8 mouse cellular contexts compared by ENCODE assay signal in genomic region chr19:38042261-38042722, GRCm38 (mm10). TPM values are rescaled to one million over a fixed set of nuclear protein-coding genes. Genes with fewer than 3 reads are reported as not detected.
DNase-seq lines count a peak whose midpoint lies in the region; ATAC-seq and TF ChIP-seq lines count a peak whose summit lies in the region.

No protein-coding gene starts in this region.

- H3K4me1 ChIP-seq in forebrain, embryonic 13.5 days = peaks cover 19% of the 10 kb centered on the region
- peaks cover 10% of the 10 kb centered on the region for H3K4me1 ChIP-seq in forebrain, embryonic 12.5 days
- H3K4me1 ChIP-seq in bone marrow macrophage, adult 2 months (ENCODE audit: control insufficient read depth, insufficient read depth, low read length) = peaks cover 11% of the 10 kb centered on the region
- H3K4me1 ChIP-seq in heart, embryonic 15.5 days (replicated peaks) = peaks cover 9% of the 10 kb centered on the region
- H3K4me1 ChIP-seq in neural tube, embryonic 14.5 days (ENCODE audit: control insufficient read depth, insufficient read depth, low read length) = no peaks in the 10 kb centered on the region

- 39% methylated on average over 5 of the region's 5 CpGs for WGBS in forebrain, embryonic 13.5 days
- WGBS in forebrain, embryonic 12.5 days = 53% methylated on average over 5 of the region's 5 CpGs
- 7% methylated on average over 5 of the region's 5 CpGs for WGBS in heart, embryonic 15.5 days
- WGBS in neural tube, embryonic 14.5 days = 31% methylated on average over 5 of the region's 5 CpGs

- no peak overlapping the region for H3K27ac ChIP-seq in forebrain, embryonic 13.5 days
- no peak overlapping the region for H3K27ac ChIP-seq in forebrain, embryonic 12.5 days
- peak overlapping the region; percentile 78 for H3K27ac ChIP-seq in bone marrow macrophage, adult 2 months (ENCODE audit: insufficient read depth, low read depth, low read length)
- peak overlapping the region; percentile 68 for H3K27ac ChIP-seq in heart, embryonic 15.5 days
- no peak overlapping the region for H3K27ac ChIP-seq in neural tube, embryonic 14.5 days (ENCODE audit: low read depth, low read length)

- peaks cover 31% of the 10 kb centered on the region for H3K27me3 ChIP-seq in forebrain, embryonic 13.5 days
- H3K27me3 ChIP-seq in forebrain, embryonic 12.5 days = peaks cover 43% of the 10 kb centered on the region
- H3K27me3 ChIP-seq in heart, embryonic 15.5 days = 0 out of 2 replicates have a peak, but pooled peaks cover 9% of the 10 kb centered on the region
- H3K27me3 ChIP-seq in neural tube, embryonic 14.5 days (ENCODE audit: control insufficient read depth, insufficient read depth, low read length) = peaks cover 9% of the 10 kb centered on the region; the same call in 1 of the 2 replicates

- no peaks in the 10 kb centered on the region for H3K9me3 ChIP-seq in forebrain, embryonic 13.5 days (replicated peaks)
- no peaks in the 10 kb centered on the region; the same call in 1 of the 2 replicates for H3K9me3 ChIP-seq in forebrain, embryonic 12.5 days
- H3K9me3 ChIP-seq in heart, embryonic 15.5 days (replicated peaks) = no peaks in the 10 kb centered on the region
- H3K9me3 ChIP-seq in neural tube, embryonic 14.5 days (ENCODE audit: control insufficient read depth, low read length) = no peaks in the 10 kb centered on the region

- no peak overlapping the region for H3K9ac ChIP-seq in forebrain, embryonic 13.5 days
- H3K9ac ChIP-seq in forebrain, embryonic 12.5 days = no peak overlapping the region
- H3K9ac ChIP-seq in heart, embryonic 15.5 days = peak overlapping the region; percentile 36; the same call in 1 of the 2 replicates
- H3K9ac ChIP-seq in neural tube, embryonic 14.5 days (replicated peaks; ENCODE audit: low read depth, low read length) = no peak overlapping the region

- peak; percentile 72 for DNase-seq in kidney, postnatal 14 days
- no peak for DNase-seq in cerebellum, adult 9-11 months
- no peak for DNase-seq in urinary bladder, postnatal 14 days (ENCODE audit: low spot score)

- H3K4me2 ChIP-seq in forebrain, embryonic 13.5 days = no peak overlapping the region
- no peak overlapping the region for H3K4me2 ChIP-seq in forebrain, embryonic 12.5 days
- H3K4me2 ChIP-seq in heart, embryonic 15.5 days = peak overlapping the region; percentile 92
- H3K4me2 ChIP-seq in neural tube, embryonic 14.5 days (ENCODE audit: low read depth, low read length) = peak overlapping the region; percentile 44; the same call in 1 of the 2 replicates

- 0 out of 2 replicates have a peak, but pooled peaks have one; percentile 43 for ATAC-seq in forebrain, embryonic 13.5 days
- no peak for ATAC-seq in forebrain, embryonic 12.5 days (ENCODE audit: low FRiP score)
- ATAC-seq in heart, embryonic 15.5 days (replicated peaks; ENCODE audit: insufficient number of reproducible peaks, insufficient read depth, low FRiP score, low read depth) = peak; percentile 73
- no peak; the same call in 1 of the 2 replicates for ATAC-seq in neural tube, embryonic 14.5 days (ENCODE audit: low read depth)

- TF ChIP-seq POLR2A in bone marrow macrophage, adult 2 months (IDR thresholded peaks at IDR 0.05; ENCODE audit: borderline replicate concordance, low read depth, low read length) = no peak

- no peak for TF ChIP-seq CTCF in bone marrow macrophage, adult 2 months (IDR thresholded peaks at IDR 0.05; ENCODE audit: low read depth, low read length)

- no peak overlapping the region for H3K4me3 ChIP-seq in forebrain, embryonic 13.5 days
- H3K4me3 ChIP-seq in forebrain, embryonic 12.5 days (replicated peaks) = no peak overlapping the region
- peak overlapping the region; percentile 86 for H3K4me3 ChIP-seq in bone marrow macrophage, adult 2 months (ENCODE audit: insufficient read depth, low read length)
- peak overlapping the region; percentile 54 for H3K4me3 ChIP-seq in heart, embryonic 15.5 days
- no peak overlapping the region for H3K4me3 ChIP-seq in neural tube, embryonic 14.5 days (ENCODE audit: low read depth, low read length)

- H3K36me3 ChIP-seq in forebrain, embryonic 13.5 days (ENCODE audit: poor library complexity, severe bottlenecking) = no peaks in the 10 kb centered on the region
- H3K36me3 ChIP-seq in forebrain, embryonic 12.5 days (replicated peaks) = no peaks in the 10 kb centered on the region
- H3K36me3 ChIP-seq in heart, embryonic 15.5 days = no peaks in the 10 kb centered on the region
- H3K36me3 ChIP-seq in neural tube, embryonic 14.5 days (ENCODE audit: control insufficient read depth, insufficient read depth, low read length) = no peaks in the 10 kb centered on the region

RNA-seq across cellular contexts. Expression of gene Myof, which starts 1.1 kb away (rescaled TPM):
- 0.63 and 1.0 TPM in 2 replicates for polyA plus RNA-seq in forebrain, embryonic 13.5 days (2015; fragmentation: Nextera tagmentation; extraction: Ambion mirVana)
- 2.1 and 2.9 TPM in 2 replicates for polyA plus RNA-seq in forebrain, embryonic 12.5 days (2016; fragmentation: Nextera tagmentation; extraction: Ambion mirVana)
- 156 and 160 TPM in 2 replicates for polyA plus RNA-seq in bone marrow macrophage, adult 2 months (2012; ENCODE audit: insufficient read depth, insufficient read length, missing spikeins)
- 5.5 and 7.8 TPM in 2 replicates for polyA plus RNA-seq in heart, embryonic 15.5 days (2015; fragmentation: Nextera tagmentation; extraction: Ambion mirVana)
- polyA plus RNA-seq in neural tube, embryonic 14.5 days (2014; fragmentation: Nextera tagmentation; extraction: Ambion mirVana) = 0.74 and 4.0 TPM in 2 replicates

RNA-seq across cellular contexts. Expression of gene Cep55, which starts 12.5 kb away (rescaled TPM):
- polyA plus RNA-seq in forebrain, embryonic 13.5 days (2015; fragmentation: Nextera tagmentation; extraction: Ambion mirVana) = 34.0 and 37.9 TPM in 2 replicates
- polyA plus RNA-seq in forebrain, embryonic 12.5 days (2016; fragmentation: Nextera tagmentation; extraction: Ambion mirVana) = 52.9 and 54.7 TPM in 2 replicates
- polyA plus RNA-seq in bone marrow macrophage, adult 2 months (2012; ENCODE audit: insufficient read depth, insufficient read length, missing spikeins) = 21.0 and 23.2 TPM in 2 replicates
- polyA plus RNA-seq in heart, embryonic 15.5 days (2015; fragmentation: Nextera tagmentation; extraction: Ambion mirVana) = 24.6 and 26.4 TPM in 2 replicates
- 2.7 and 2.8 TPM in 2 replicates for polyA plus RNA-seq in neural tube, embryonic 14.5 days (2014; fragmentation: Nextera tagmentation; extraction: Ambion mirVana)

RNA-seq across cellular contexts. Expression of gene Ffar4, which starts 54.6 kb away (rescaled TPM):
- not detected in 2 replicates for polyA plus RNA-seq in forebrain, embryonic 13.5 days (2015; fragmentation: Nextera tagmentation; extraction: Ambion mirVana)
- not detected in 2 replicates for polyA plus RNA-seq in forebrain, embryonic 12.5 days (2016; fragmentation: Nextera tagmentation; extraction: Ambion mirVana)
- 0.57 TPM in 1 of 2 replicates, not detected in the other for polyA plus RNA-seq in bone marrow macrophage, adult 2 months (2012; ENCODE audit: insufficient read depth, insufficient read length, missing spikeins)
- polyA plus RNA-seq in heart, embryonic 15.5 days (2015; fragmentation: Nextera tagmentation; extraction: Ambion mirVana) = 0.29 and 0.65 TPM in 2 replicates
- polyA plus RNA-seq in neural tube, embryonic 14.5 days (2014; fragmentation: Nextera tagmentation; extraction: Ambion mirVana) = 0.43 TPM in 1 of 2 replicates, not detected in the other

Comparison
In these comparisons a context has a peak if more than half of its experiments do, and no peak if none do; other contexts are left out.
1. ATAC-seq: peak in forebrain, embryonic 13.5 days (single experiment) and heart, embryonic 15.5 days (single experiment); none in forebrain, embryonic 12.5 days (single experiment) and neural tube, embryonic 14.5 days (single experiment).
2. H3K27ac ChIP-seq: peak in bone marrow macrophage, adult 2 months (single experiment) and heart, embryonic 15.5 days (single experiment); none in forebrain, embryonic 13.5 days (single experiment), forebrain, embryonic 12.5 days (single experiment) and neural tube, embryonic 14.5 days (single experiment).
3. H3K4me2 ChIP-seq: peak in heart, embryonic 15.5 days (single experiment) and neural tube, embryonic 14.5 days (single experiment); none in forebrain, embryonic 13.5 days (single experiment) and forebrain, embryonic 12.5 days (single experiment).
4. H3K4me3 ChIP-seq: peak in bone marrow macrophage, adult 2 months (single experiment) and heart, embryonic 15.5 days (single experiment); none in forebrain, embryonic 13.5 days (single experiment), forebrain, embryonic 12.5 days (single experiment) and neural tube, embryonic 14.5 days (single experiment).
5. RNA of gene Myof, which starts 1.1 kb away (polyA plus RNA-seq): 156 to 160 TPM in bone marrow macrophage, adult 2 months; 5.5 to 7.8 TPM in heart, embryonic 15.5 days, 2.1 to 2.9 TPM in forebrain, embryonic 12.5 days, 0.63 to 1.0 TPM in forebrain, embryonic 13.5 days and 0.74 to 4.0 TPM in neural tube, embryonic 14.5 days; every median in the first group is over 10 times any median in the second.